Mouse (Mus musculus) lung, postnatal 0 days (tissue): ENCODE data around the gene Clic3. TPM values are rescaled to one million over a fixed set of nuclear protein-coding genes. Genes with fewer than 3 reads are reported as not detected.
"Not testable (repeated sequence)": the region's sequence is repeated elsewhere in the genome, so short reads cannot be mapped to it uniquely, and the experiment has no call there.

Experiments
- ATAC-seq: fragments of 200-750 bp; cut with Nextera tagmentation; 2 replicates; pipeline ENCODE4 v1.8.0; 2017; ENCODE audit warnings: moderate library complexity
- DNase-seq: peaks from one replicate; pipeline ENCODE4 v3.0.0-alpha.2; 2016; ENCODE audit warnings: low spot score
- H3K27ac ChIP-seq: fragments of 300-500 bp; sonication (generic); 2 replicates; pipeline ENCODE4 v1.5.1; 2014; ENCODE audit warnings: antibody characterized with exemption, mild to moderate bottlenecking, low read length, mixed read lengths
- H3K27me3 ChIP-seq: fragments of 300-500 bp; sonication (generic); replicated peaks from 2 replicates; pipeline ENCODE4 v1.6.1; 2014; ENCODE audit warnings: low read length, mixed read lengths; ENCODE audit not compliant: insufficient read depth
- H3K36me3 ChIP-seq: fragments of 300-500 bp; sonication (generic); 2 replicates; pipeline ENCODE4 v1.6.1; 2014; ENCODE audit warnings: low read length, mixed read lengths; ENCODE audit not compliant: insufficient read depth
- H3K4me1 ChIP-seq: fragments of 300-500 bp; sonication (generic); 2 replicates; pipeline ENCODE4 v1.6.1; 2014; ENCODE audit warnings: antibody characterized with exemption, low read depth, low read length, mixed read lengths; ENCODE audit not compliant: insufficient read depth
- H3K4me2 ChIP-seq: fragments of 300-500 bp; sonication (generic); replicated peaks from 2 replicates; pipeline ENCODE4 v1.6.1; 2014; ENCODE audit warnings: low read depth, mild to moderate bottlenecking, low read length, moderate library complexity, mixed read lengths
- H3K4me3 ChIP-seq: fragments of 300-500 bp; sonication (generic); 2 replicates; pipeline ENCODE4 v1.5.1; 2014; ENCODE audit warnings: low read depth, low read length
- H3K9ac ChIP-seq: fragments of 300-500 bp; sonication (generic); replicated peaks from 2 replicates; pipeline ENCODE4 v1.6.1; 2014; ENCODE audit warnings: low read depth, mild to moderate bottlenecking
- H3K9me3 ChIP-seq: fragments of 300-500 bp; sonication (generic); 2 replicates; pipeline ENCODE4 v1.6.1; 2016; ENCODE audit warnings: low read length, mixed read lengths
- CTCF ChIP-seq: IDR thresholded peaks from 2 replicates; pipeline ENCODE4 v1.5.1; 2016; ENCODE audit warnings: antibody characterized with exemption, mild to moderate bottlenecking
- EP300 ChIP-seq: IDR thresholded peaks from 2 replicates; pipeline ENCODE4 v1.6.1; 2016; ENCODE audit warnings: antibody characterized with exemption, mild to moderate bottlenecking, control low read depth
- WGBS: fragments of 180-500 bp; shearing (Covaris S2); extraction: QIAGEN DNeasy Blood & Tissue Kit; methylation state at CpG from one replicate; pipeline ENCODE4 v1.1.7; 2014; 5-methylcytosine and 5-hydroxymethylcytosine counted together
- polyA plus RNA-seq: library from polyadenylated mRNA; unstranded; fragments of >200 nt; fragmentation: Nextera tagmentation; extraction: Ambion mirVana; gene quantifications from 2 replicates; pipeline ENCODE4 v1.2.1, GENCODE M21; 2015

Clic3 gene
- 633 and 715 TPM in 2 replicates for polyA plus RNA-seq

DNA sequence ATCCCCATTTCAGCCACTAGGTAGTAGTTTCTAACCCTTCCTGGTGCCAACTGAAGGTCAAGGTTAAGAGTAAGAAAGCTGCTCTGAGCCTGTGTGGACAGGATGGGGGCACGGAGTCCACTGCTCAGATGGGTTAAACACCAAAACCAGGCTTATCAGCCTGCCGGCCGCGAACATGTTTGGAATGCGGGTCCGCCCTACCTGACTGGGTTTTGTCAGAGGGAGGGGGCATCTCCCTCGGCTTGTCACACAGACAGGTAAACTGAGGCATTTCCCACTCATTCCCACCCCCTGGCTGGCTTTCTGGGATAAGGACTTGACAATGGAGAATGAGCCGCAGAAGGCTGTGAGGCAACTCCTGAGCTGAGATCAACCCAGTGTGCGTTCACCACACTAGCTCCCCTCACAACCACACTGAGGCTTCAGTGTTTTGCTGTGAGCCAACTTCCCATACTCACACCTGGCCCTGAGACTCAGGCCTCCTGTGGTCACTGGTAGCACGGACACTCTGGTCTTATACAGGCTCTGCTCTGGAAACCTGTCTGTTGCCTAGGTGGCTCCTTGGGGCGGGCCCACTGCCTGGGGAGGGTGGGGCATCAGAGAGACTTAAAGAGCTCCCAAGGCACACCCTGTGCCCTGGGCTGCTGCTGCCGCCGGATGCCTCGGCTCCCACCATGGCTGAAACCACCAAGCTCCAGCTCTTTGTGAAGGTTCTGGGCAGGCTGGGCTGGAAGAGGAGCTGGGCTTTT lies at the start of gene Clic3:
Gene Clic3 (plus strand): TSS at position 634 of the 749 bp plus-strand sequence.
- Histone ChIP-seq H3K27ac (peak within 1 kb of the TSS; percentile 96), H3K9ac (peak within 1 kb of the TSS; percentile 63), H3K4me2 (peak within 1 kb of the TSS; percentile 54), H3K4me3 (peak within 1 kb of the TSS; percentile 34), H3K9me3 (no peaks in the 10 kb centered on the region), H3K4me1 (peaks cover 8% of the 10 kb centered on the region; the same call in 1 of the 2 replicates), H3K36me3 (no peaks in the 10 kb centered on the region), H3K27me3 (no peaks in the 10 kb centered on the region)
- WGBS, result 32% methylated on average over 14 of the region's 14 CpGs
- 0 out of 2 replicates have a peak, but pooled peaks have one; percentile 33 for TF ChIP-seq EP300
- peak; percentile 26; the same call in 1 of the 2 replicates for TF ChIP-seq CTCF
- peak; percentile 91 for DNase-seq
- ATAC-seq, result peak; percentile 63

GRCm38 (mm10) chr2:25408908-25409307 lies 47.7 kb upstream of the Clic3 start:
- no peaks in the 10 kb centered on the region for H3K27me3 ChIP-seq
- ATAC-seq, result no peak
- 79% methylated on average over 10 of the region's 10 CpGs for WGBS
- no peak overlapping the region for H3K9ac ChIP-seq
- no peak overlapping the region for H3K4me2 ChIP-seq
- TF ChIP-seq CTCF (no peak), EP300 (no peak)
- H3K27ac ChIP-seq, result no peak overlapping the region
- H3K4me1 ChIP-seq, result no peaks in the 10 kb centered on the region
- H3K4me3 ChIP-seq, result no peak overlapping the region
- H3K9me3 ChIP-seq, result no peaks in the 10 kb centered on the region
- DNase-seq, result no peak
- H3K36me3 ChIP-seq, result no peaks in the 10 kb centered on the region

GRCm38 (mm10) chr2:25413436-25413835 lies 43.2 kb upstream of the Clic3 start:
- H3K27me3 ChIP-seq, H3K27ac ChIP-seq, ATAC-seq, H3K9ac ChIP-seq, H3K4me2 ChIP-seq, H3K4me1 ChIP-seq, H3K9me3 ChIP-seq, DNase-seq, H3K4me3 ChIP-seq, H3K36me3 ChIP-seq: not testable (repeated sequence)
- TF ChIP-seq CTCF, result 0 out of 2 replicates have a peak, but pooled peaks have one; percentile 18

DNA sequence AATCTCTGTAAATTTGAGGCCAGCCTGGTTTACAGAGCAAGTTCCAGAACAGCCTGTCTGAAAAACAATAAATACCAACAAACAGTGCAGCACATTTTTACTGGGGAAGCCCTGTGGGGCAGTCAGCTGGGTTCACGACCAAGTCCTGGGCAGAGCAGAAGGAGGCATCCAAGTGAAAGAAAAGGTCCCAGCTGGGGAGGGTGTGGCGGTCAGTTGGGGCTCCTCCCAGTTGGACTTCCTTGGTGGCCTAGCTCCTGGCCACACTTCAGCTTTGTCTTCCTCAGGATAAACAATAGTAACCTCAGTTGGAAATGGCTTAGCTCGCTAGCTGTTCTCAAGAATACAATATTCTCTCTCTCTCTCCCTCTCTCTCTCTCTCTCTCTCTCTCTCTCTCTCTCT lies 39.2 kb upstream of the Clic3 start:
- no peak for TF ChIP-seq EP300
- TF ChIP-seq CTCF, result no peak
- Histone ChIP-seq H3K4me1 (no peaks in the 10 kb centered on the region), H3K9ac (no peak overlapping the region), H3K4me2 (no peak overlapping the region), H3K36me3 (no peaks in the 10 kb centered on the region), H3K27ac (no peak overlapping the region), H3K9me3 (no peaks in the 10 kb centered on the region), H3K27me3 (no peaks in the 10 kb centered on the region), H3K4me3 (no peak overlapping the region)
- DNase-seq (no peak), ATAC-seq (no peak)
- WGBS, result 30% methylated on average over 3 of the region's 3 CpGs

GRCm38 (mm10) chr2:25421896-25422295 lies 34.7 kb upstream of the Clic3 start:
- no peak overlapping the region for H3K27ac ChIP-seq
- no peaks in the 10 kb centered on the region for H3K27me3 ChIP-seq
- H3K9me3 ChIP-seq, result no peaks in the 10 kb centered on the region
- H3K4me2 ChIP-seq, result no peak overlapping the region
- peak; percentile 55; the same call in 1 of the 2 replicates for ATAC-seq
- H3K4me3 ChIP-seq, result no peak overlapping the region
- DNase-seq, result peak; percentile 71
- no peaks in the 10 kb centered on the region for H3K36me3 ChIP-seq
- WGBS, result 22% methylated on average over 3 of the region's 3 CpGs
- H3K9ac ChIP-seq, result no peak overlapping the region
- no peaks in the 10 kb centered on the region for H3K4me1 ChIP-seq
- TF ChIP-seq EP300 (no peak), CTCF (peak; percentile 76)

DNA sequence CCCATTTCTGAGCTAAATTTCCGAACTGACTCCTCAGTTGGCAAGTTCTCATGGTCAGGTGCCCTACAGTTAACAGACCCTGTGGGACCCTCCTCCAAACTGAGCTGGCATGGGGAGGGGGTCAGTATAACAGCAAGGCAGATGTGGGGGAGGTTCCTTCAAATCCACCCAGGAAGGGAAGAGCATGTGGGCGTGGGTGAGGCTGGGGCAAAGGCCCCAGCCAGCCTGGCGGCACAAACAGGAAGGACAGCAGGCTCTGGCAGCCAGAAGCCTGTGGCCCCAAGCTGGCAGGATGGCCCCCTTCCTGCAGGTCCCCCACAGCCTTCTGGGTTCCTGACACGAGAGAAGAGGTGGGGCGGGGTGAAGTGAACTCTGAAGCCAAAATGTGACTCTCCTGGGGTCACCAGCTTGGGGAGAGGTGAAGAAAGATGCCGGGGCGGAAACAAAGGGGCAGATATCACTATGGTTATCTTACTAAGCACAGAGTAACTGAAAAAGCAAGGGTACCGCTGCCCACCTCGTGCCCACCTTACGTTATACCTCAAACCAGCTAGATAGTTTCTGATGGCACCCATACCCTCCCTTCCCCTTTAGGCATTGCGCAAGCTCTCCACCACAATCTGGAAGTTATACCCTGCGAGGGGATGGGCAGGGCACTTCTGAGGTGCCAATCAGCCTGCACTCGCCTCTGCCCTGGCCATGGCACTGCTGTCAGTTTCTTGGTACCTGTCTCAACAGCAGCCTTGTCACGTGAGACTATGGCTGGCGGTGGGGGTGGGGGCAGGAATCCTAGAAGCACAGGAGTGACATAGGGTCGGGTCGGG lies 33.8 kb upstream of the Clic3 start, which contains the start of gene Fut7:
Gene Fut7 (plus strand): TSS at position 681 of the 824 bp plus-strand sequence.
- no peak within 1 kb of the TSS for H3K4me3 ChIP-seq
- DNase-seq, result no peak
- H3K36me3 ChIP-seq, result no peaks in the 10 kb centered on the region
- no peak within 1 kb of the TSS for H3K4me2 ChIP-seq
- H3K27ac ChIP-seq, result no peak within 1 kb of the TSS
- WGBS, result 42% methylated on average over 17 of the region's 17 CpGs
- ATAC-seq, result peak; percentile 27; the same call in 1 of the 2 replicates
- TF ChIP-seq EP300, result no peak
- no peak for TF ChIP-seq CTCF
- H3K9me3 ChIP-seq, result no peaks in the 10 kb centered on the region
- H3K9ac ChIP-seq, result no peak within 1 kb of the TSS
- H3K4me1 ChIP-seq, result no peaks in the 10 kb centered on the region
- H3K27me3 ChIP-seq, result no peaks in the 10 kb centered on the region
